Mouse (Mus musculus) leukemia stem cell, adult 10-12 weeks (primary cell): Measurements from ENCODE around the gene Clspn. TPM values are rescaled to one million over a fixed set of nuclear protein-coding genes. Genes with fewer than 3 reads are reported as not detected.

ENCODE experiments used
- polyA plus RNA-seq: library from polyadenylated mRNA; stranded (reverse); fragments of >175 nt; gene quantifications from 2 replicates; pipeline ENCODE4 v1.2.3, GENCODE M21; 2012; ENCODE audit warnings: low replicate concordance

Clspn gene
- polyA plus RNA-seq, result 1.8 and 7.6 TPM in 2 replicates

GRCm38 (mm10) chr4:126556809-126557711 is at the start of gene Clspn:
Clspn (plus strand) TSS chr4:126556935.

GRCm38 (mm10) chr4:126532827-126533728 is 23.7 kb upstream of the Clspn start, which contains the start of gene Ago4:
Ago4 (minus strand) TSS chr4:126533472.

GRCm38 (mm10) chr4:126609606-126610181 is 53.0 kb downstream of the Clspn start, which contains the start of gene 5730409E04Rik:
5730409E04Rik (plus strand) TSS chr4:126609818.

Other genes with a start within 250 kb of the Clspn start
- gene Adprhl2, start 235.2 kb upstream of the Clspn start, polyA plus RNA-seq, result 37.0 and 51.8 TPM in 2 replicates
- gene Tekt2, start 231.2 kb upstream of the Clspn start, polyA plus RNA-seq, result not detected in 2 replicates
- gene Ago3, start 127.4 kb upstream of the Clspn start, polyA plus RNA-seq, result 2.7 and 11.1 TPM in 2 replicates
- 4.0 and 9.3 TPM in 2 replicates for gene Ago1, start 88.4 kb upstream of the Clspn start, polyA plus RNA-seq
- 0.18 and 0.22 TPM in 2 replicates for gene Ago4, start 23.5 kb upstream of the Clspn start, polyA plus RNA-seq
- gene 5730409E04Rik, start 52.9 kb downstream of the Clspn start, polyA plus RNA-seq, result 0.61 and 1.3 TPM in 2 replicates
- gene Psmb2, start 120.7 kb downstream of the Clspn start, polyA plus RNA-seq, result 7.3 and 109 TPM in 2 replicates
- gene Tfap2e, start 179.3 kb downstream of the Clspn start, polyA plus RNA-seq, result not detected in 2 replicates
- 60.3 and 83.9 TPM in 2 replicates for gene Ncdn, start 196.5 kb downstream of the Clspn start, polyA plus RNA-seq
- gene AU040320, start 196.6 kb downstream of the Clspn start, polyA plus RNA-seq, result 21.7 and 22.1 TPM in 2 replicates